Mouse (Mus musculus) embryonic facial prominence, embryonic 14.5 days (tissue): ENCODE measurements at regions not wholly inside any gene's neighbourhood (a gene's known extent, or its start where the extent isn't known, plus 50 kb on each side); places are given as distances from the start of the nearest gene placed in this dataset.
A peak's percentile ranks its signal among the peaks of the same experiment; 100 is the strongest.

Source experiments
- ATAC-seq: fragments of 200-750 bp; cut with Nextera tagmentation; 2 replicates; pipeline ENCODE4 v1.8.0; 2017; ENCODE audit warnings: low read depth, moderate number of reproducible peaks, moderate TSS enrichment
- DNase-seq: peaks from one replicate; pipeline ENCODE4 v3.0.0-alpha.2; 2015; ENCODE audit warnings: low spot score
- H3K27ac ChIP-seq: fragments of 300-500 bp; sonication (generic); replicated peaks from 2 replicates; pipeline ENCODE4 v1.5.1; 2014; ENCODE audit warnings: low read depth, mild to moderate bottlenecking, low read length, moderate library complexity
- H3K27me3 ChIP-seq: fragments of 300-500 bp; sonication (generic); replicated peaks from 2 replicates; pipeline ENCODE4 v1.6.1; 2014; ENCODE audit warnings: low read length; ENCODE audit not compliant: control insufficient read depth, insufficient read depth
- H3K36me3 ChIP-seq: fragments of 300-500 bp; sonication (generic); 2 replicates; pipeline ENCODE4 v1.6.1; 2014; ENCODE audit warnings: low read length, mixed read lengths; ENCODE audit not compliant: control insufficient read depth, insufficient read depth
- H3K4me1 ChIP-seq: fragments of 300-500 bp; sonication (generic); 2 replicates; pipeline ENCODE4 v1.6.1; 2014; ENCODE audit warnings: antibody characterized with exemption, low read length; ENCODE audit not compliant: control insufficient read depth, insufficient read depth
- H3K4me2 ChIP-seq: fragments of 300-500 bp; sonication (generic); 2 replicates; pipeline ENCODE4 v1.6.1; 2014; ENCODE audit warnings: low read depth, mild to moderate bottlenecking, low read length, moderate library complexity, mixed read lengths
- H3K4me3 ChIP-seq: fragments of 300-500 bp; sonication (generic); 2 replicates; pipeline ENCODE4 v1.5.1; 2014; ENCODE audit warnings: low read depth, mild to moderate bottlenecking, low read length
- H3K9ac ChIP-seq: fragments of 300-500 bp; sonication (generic); 2 replicates; pipeline ENCODE4 v1.6.1; 2014; ENCODE audit warnings: low read depth, mild to moderate bottlenecking, low read length, moderate library complexity, mixed read lengths
- H3K9me3 ChIP-seq: fragments of 300-500 bp; sonication (generic); 2 replicates; pipeline ENCODE4 v1.6.1; 2016; ENCODE audit warnings: low read length; ENCODE audit not compliant: control insufficient read depth
- WGBS: fragments of 180-500 bp; shearing (Covaris S2); extraction: QIAGEN DNeasy Blood & Tissue Kit; methylation state at CpG from one replicate; pipeline ENCODE4 v1.1.7; 2014; 5-methylcytosine and 5-hydroxymethylcytosine counted together

DNA sequence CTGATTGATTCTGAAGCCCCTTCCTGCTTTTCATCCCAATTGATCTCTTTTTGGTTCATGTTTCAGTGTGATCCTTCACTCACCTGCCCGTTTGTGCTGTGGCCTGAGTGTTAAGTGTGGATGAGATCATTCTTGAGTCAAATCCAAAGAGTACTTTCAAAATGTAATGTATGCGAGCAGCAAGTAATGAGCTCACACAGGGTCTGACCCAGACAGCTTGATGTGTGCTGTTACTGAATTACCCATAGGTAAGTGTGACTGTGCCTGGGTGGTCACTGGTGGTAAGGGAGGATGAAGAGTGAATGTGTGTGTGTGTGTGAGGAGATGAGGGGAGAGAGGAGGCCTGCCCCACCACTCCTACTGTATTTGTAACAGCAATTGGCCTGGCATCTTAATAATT lies 151.4 kb downstream of the Twistnb start:
- H3K4me3 ChIP-seq, result no peak overlapping the region
- ATAC-seq (no peak), DNase-seq (no peak)
- WGBS, result 56% methylated on average over 2 of the region's 2 CpGs
- no peaks in the 10 kb centered on the region for H3K9me3 ChIP-seq
- H3K27ac ChIP-seq, result no peak overlapping the region
- no peaks in the 10 kb centered on the region for H3K4me1 ChIP-seq
- no peaks in the 10 kb centered on the region for H3K36me3 ChIP-seq
- H3K9ac ChIP-seq, result no peak overlapping the region
- H3K4me2 ChIP-seq, result no peak overlapping the region
- no peaks in the 10 kb centered on the region for H3K27me3 ChIP-seq

GRCm38 (mm10) chr12:33591031-33591430 lies 161.6 kb downstream of the Twistnb start:
- Histone ChIP-seq H3K36me3 (no peaks in the 10 kb centered on the region), H3K27ac (no peak overlapping the region), H3K27me3 (no peaks in the 10 kb centered on the region), H3K4me1 (no peaks in the 10 kb centered on the region), H3K9ac (no peak overlapping the region), H3K9me3 (0 out of 2 replicates have a peak, but pooled peaks cover 3% of the 10 kb centered on the region), H3K4me3 (no peak overlapping the region), H3K4me2 (no peak overlapping the region)
- WGBS, result 66% methylated on average over 5 of the region's 5 CpGs
- DNase-seq, result peak; percentile 59
- no peak for ATAC-seq

GRCm38 (mm10) chr12:33592431-33592911 lies 163.0 kb downstream of the Twistnb start:
- H3K27ac ChIP-seq, result peak overlapping the region; percentile 49
- peak; percentile 46 for DNase-seq
- no peak; the same call in 1 of the 2 replicates for ATAC-seq

GRCm38 (mm10) chr12:33592938-33593337 lies 163.5 kb downstream of the Twistnb start:
- 0 out of 2 replicates have a peak, but pooled peaks cover 3% of the 10 kb centered on the region for H3K9me3 ChIP-seq
- H3K27me3 ChIP-seq, result no peaks in the 10 kb centered on the region
- DNase-seq, result no peak
- H3K4me1 ChIP-seq, result no peaks in the 10 kb centered on the region
- WGBS, result 37% methylated on average over 17 of the region's 17 CpGs
- 0 out of 2 replicates have a peak overlapping the region, but pooled peaks have one; percentile 12 for H3K27ac ChIP-seq
- H3K4me2 ChIP-seq, result peak overlapping the region; percentile 40
- H3K36me3 ChIP-seq, result no peaks in the 10 kb centered on the region
- H3K4me3 ChIP-seq, result peak overlapping the region; percentile 17; the same call in 1 of the 2 replicates
- no peak overlapping the region for H3K9ac ChIP-seq
- ATAC-seq, result no peak

More at GRCm38 (mm10) chr12:33592431-33592911, 163.0 kb downstream of the Twistnb start:
- Histone ChIP-seq H3K4me2 (peak overlapping the region; percentile 40), H3K4me1 (no peaks in the 10 kb centered on the region), H3K27me3 (no peaks in the 10 kb centered on the region), H3K9me3 (0 out of 2 replicates have a peak, but pooled peaks cover 3% of the 10 kb centered on the region), H3K36me3 (no peaks in the 10 kb centered on the region), H3K9ac (no peak overlapping the region), H3K4me3 (peak overlapping the region; percentile 17; the same call in 1 of the 2 replicates)
- 23% methylated on average over 6 of the region's 6 CpGs for WGBS

- H3K4me2 ChIP-seq, result no peak overlapping the region
- H3K9me3 ChIP-seq, result 0 out of 2 replicates have a peak, but pooled peaks cover 3% of the 10 kb centered on the region
- no peaks in the 10 kb centered on the region for H3K36me3 ChIP-seq
- no peak overlapping the region for H3K27ac ChIP-seq
- 35% methylated on average over 4 of the region's 4 CpGs for WGBS
- no peak overlapping the region for H3K4me3 ChIP-seq
- no peaks in the 10 kb centered on the region for H3K27me3 ChIP-seq
- no peak for DNase-seq
- no peaks in the 10 kb centered on the region for H3K4me1 ChIP-seq
- no peak for ATAC-seq
- H3K9ac ChIP-seq, result no peak overlapping the region
Measured at GRCm38 (mm10) chr12:33593685-33594084, 164.2 kb downstream of the Twistnb start.

- H3K4me3 ChIP-seq, result no peak overlapping the region
- H3K27me3 ChIP-seq, result no peaks in the 10 kb centered on the region
- ATAC-seq, result no peak
- H3K4me1 ChIP-seq, result peaks cover 5% of the 10 kb centered on the region; the same call in 1 of the 2 replicates
- no peak overlapping the region for H3K9ac ChIP-seq
- 62% methylated on average over 4 of the region's 4 CpGs for WGBS
- H3K4me2 ChIP-seq, result no peak overlapping the region
- H3K9me3 ChIP-seq, result no peaks in the 10 kb centered on the region
- H3K36me3 ChIP-seq, result no peaks in the 10 kb centered on the region
- DNase-seq, result no peak
- no peak overlapping the region for H3K27ac ChIP-seq
Measured at GRCm38 (mm10) chr12:33605393-33605792, 176.0 kb downstream of the Twistnb start.

GRCm38 (mm10) chr12:33607811-33608602 lies 178.6 kb downstream of the Twistnb start:
- 45% methylated on average over 7 of the region's 7 CpGs for WGBS
- peaks cover 5% of the 10 kb centered on the region; the same call in 1 of the 2 replicates for H3K4me1 ChIP-seq
- ATAC-seq, result no peak
- no peaks in the 10 kb centered on the region for H3K27me3 ChIP-seq
- H3K36me3 ChIP-seq, result no peaks in the 10 kb centered on the region
- no peaks in the 10 kb centered on the region for H3K9me3 ChIP-seq
- no peak overlapping the region for H3K9ac ChIP-seq
- no peak overlapping the region for H3K4me3 ChIP-seq
- H3K4me2 ChIP-seq, result no peak overlapping the region
- peak overlapping the region; percentile 21; the same call in 1 of the 2 replicates for H3K27ac ChIP-seq
- no peak for DNase-seq

DNA sequence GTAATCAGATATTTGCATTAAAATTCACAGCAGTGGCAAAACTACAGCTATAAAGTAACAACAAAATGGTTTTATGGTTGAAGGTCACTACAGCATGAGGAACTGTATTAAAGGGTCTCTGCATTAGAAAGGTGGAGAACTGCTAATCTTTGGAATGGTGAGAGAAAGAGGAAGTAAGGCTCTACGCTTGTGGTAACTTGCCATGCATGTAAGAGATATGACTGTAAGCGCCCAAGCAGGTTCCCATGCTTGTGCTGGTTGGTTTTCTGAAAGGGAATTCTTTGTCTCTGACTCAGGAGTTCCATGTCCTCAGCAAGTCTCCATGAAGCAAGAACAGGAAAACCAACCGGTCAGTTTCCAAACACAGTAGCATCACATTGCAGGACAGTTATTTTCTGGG lies 182.9 kb downstream of the Twistnb start:
- WGBS, result 64% methylated on average over 3 of the region's 3 CpGs

More for the DNA sequence above, 182.9 kb downstream of the Twistnb start:
- Histone ChIP-seq H3K9me3 (no peaks in the 10 kb centered on the region), H3K27me3 (no peaks in the 10 kb centered on the region), H3K9ac (no peak overlapping the region), H3K36me3 (no peaks in the 10 kb centered on the region), H3K4me1 (peaks cover 5% of the 10 kb centered on the region; the same call in 1 of the 2 replicates), H3K4me3 (no peak overlapping the region), H3K27ac (no peak overlapping the region), H3K4me2 (no peak overlapping the region)
- DNase-seq, result no peak
- ATAC-seq, result no peak
